Mouse (Mus musculus) ES-E14 (cell line): ENCODE results near the gene Gm9844.

Experiments
- CHD2 ChIP-seq: IDR thresholded peaks from 2 replicates; pipeline ENCODE4 v1.6.1; 2014; ENCODE audit warnings: mild to moderate bottlenecking, low read depth, low read length, inconsistent platforms
- MAFK ChIP-seq: IDR thresholded peaks from 2 replicates; pipeline ENCODE4 v1.6.1; 2014; ENCODE audit warnings: mild to moderate bottlenecking, low read depth, low read length, inconsistent platforms; ENCODE audit not compliant: insufficient read depth
- ZNF384 ChIP-seq: IDR thresholded peaks from 2 replicates; pipeline ENCODE4 v1.6.1; 2012; ENCODE audit warnings: low read depth, low read length, inconsistent platforms

GRCm38 (mm10) chr7:24864156-24864555 lies 2.1 kb downstream of the Gm9844 start:
- no peak for TF ChIP-seq MAFK
- no peak for TF ChIP-seq ZNF384
- no peak for TF ChIP-seq CHD2
